Mouse (Mus musculus) 416B (cell line): Measurements from ENCODE around the gene Nedd4.
"Not testable (repeated sequence)": the region's sequence is repeated elsewhere in the genome, so short reads cannot be mapped to it uniquely, and the experiment has no call there.

Experiments used
- DNase-seq: peaks from one replicate; pipeline ENCODE4 v3.0.0; 2011; ENCODE audit warnings: low read depth

Nedd4 gene

DNA sequence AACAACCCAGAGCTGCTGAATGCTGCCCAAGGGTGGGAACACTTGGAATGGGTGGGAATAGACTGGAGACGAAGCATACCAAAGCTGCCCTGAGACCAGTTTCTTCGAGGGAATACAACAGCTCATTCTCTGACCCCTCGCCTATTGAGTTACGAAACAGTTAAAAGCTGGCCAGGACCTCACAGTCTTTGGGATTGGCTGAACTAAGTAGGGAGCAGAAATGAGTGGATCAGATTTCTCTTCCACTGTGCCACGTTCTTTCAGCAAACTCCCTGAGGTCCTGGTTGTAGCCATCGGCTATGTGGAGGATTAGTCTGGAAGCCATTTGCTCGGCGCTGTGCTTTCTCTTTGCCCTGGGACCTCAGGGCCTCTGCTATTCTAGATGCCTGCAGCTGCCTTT lies 9.2 kb upstream of the Nedd4 start:
- no peak for DNase-seq

GRCm38 (mm10) chr9:72653533-72653932 lies 8.6 kb upstream of the Nedd4 start:
- no peak for DNase-seq

GRCm38 (mm10) chr9:72654593-72655242 lies 7.4 kb upstream of the Nedd4 start:
- DNase-seq = peak; percentile 83

DNA sequence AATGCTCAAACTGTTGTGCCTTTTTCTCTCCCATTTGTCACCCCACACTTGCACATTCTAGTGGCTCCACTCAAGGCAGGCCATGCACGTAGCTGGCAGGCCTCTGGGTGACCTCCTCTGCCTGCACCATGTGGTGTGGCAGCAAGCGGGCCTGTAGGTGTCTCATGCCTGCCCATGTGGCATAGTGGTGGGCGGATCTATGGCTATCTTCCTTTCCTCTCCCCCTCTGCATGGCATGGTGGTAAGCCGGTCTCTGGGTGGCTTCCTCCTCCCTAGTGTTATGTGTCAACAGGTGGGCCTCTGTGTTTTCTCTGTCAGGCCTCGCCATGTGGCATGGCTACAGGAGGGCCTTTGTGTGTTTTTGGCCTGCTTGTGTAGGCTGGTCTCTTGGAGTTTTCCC lies 6.5 kb upstream of the Nedd4 start:
- peak; percentile 54 for DNase-seq

GRCm38 (mm10) chr9:72656491-72656890 lies 5.7 kb upstream of the Nedd4 start:
- DNase-seq = no peak

DNA sequence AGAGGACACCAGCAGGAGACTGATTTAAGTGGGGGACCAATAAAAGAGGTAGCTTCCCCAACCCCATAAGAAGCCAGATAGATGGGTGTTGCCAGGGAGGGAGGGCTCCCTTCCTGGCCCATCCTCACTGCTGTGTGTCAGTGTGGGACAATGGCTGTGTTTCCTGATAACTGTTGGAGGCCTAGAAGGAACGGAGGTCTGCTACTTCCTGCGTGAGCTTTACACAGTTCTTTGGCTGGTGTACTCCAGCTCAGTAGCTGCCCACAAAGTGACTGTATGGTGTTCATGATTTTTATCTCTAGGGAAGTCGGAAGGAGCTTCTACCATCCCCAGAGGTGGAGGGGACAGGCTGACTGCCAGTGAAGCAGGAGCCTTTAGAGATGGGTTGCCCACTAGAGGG lies 5.2 kb upstream of the Nedd4 start:
- peak; percentile 93 for DNase-seq

DNA sequence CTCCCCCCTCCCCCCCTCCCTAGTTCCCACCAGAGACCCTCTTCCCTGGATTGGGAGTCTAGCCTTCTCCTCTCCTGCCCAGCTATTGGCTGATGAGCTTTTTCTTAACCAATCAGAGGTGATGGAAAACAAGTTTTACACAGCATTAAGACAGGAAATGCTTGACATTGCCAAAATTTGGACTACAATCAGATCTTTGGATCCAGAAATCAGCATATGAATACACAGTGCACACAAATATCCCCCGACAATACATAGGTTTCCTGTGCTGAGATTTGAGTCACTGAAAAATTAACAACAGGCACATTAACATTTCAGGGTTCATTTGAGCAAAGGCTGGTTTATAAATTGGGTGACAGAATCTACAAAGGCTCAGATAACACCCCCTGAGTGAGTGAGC lies 4.5 kb upstream of the Nedd4 start:
- DNase-seq = no peak

DNA sequence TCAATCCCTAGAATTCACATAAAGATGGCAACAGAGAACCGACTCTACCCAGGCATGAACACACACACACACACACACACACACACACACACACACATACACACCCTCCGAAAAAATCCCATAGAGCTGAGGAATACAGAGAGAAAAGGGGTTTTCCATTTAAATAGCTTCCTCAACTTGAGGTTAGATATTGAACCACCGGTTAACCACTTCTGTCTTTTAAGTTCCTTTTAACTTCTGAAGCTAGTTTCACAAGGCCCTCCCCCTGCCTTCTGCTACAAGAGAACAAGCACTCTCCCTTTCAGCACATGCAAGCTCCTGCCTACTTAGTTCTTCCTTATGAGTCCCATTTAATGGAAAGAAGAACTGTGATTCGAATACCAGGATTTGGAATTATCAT lies 2.0 kb upstream of the Nedd4 start:
- DNase-seq = peak; percentile 95

- DNase-seq = peak; percentile 42
Observed at GRCm38 (mm10) chr9:72660911-72661310, 1.2 kb upstream of the Nedd4 start.

GRCm38 (mm10) chr9:72661561-72661894 lies 618 bp upstream of the Nedd4 start:
- no peak for DNase-seq

GRCm38 (mm10) chr9:72662691-72663533 lies 766 bp downstream of the Nedd4 start:
- peak; percentile 91 for DNase-seq

DNA sequence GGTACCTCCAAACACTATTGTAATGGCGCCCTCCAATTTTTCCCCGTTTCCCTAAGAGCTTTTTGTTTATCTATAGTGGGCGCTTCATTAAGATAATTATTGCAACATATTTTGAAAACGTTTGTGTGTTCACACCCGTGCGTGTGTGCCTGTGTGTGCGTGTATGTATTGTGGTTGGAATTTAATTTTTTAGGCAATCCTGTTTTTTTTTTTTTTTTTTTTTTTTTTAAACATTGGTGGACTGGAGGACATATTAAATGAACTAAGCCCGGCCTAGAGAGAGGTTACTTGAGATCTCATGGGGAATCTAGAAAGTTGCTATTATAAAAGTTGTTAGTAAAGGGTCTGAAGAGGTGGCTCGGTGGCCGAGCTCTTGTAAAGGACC lies 1.4 kb downstream of the Nedd4 start:
- no peak for DNase-seq

GRCm38 (mm10) chr9:72664409-72665351 lies 2.5 kb downstream of the Nedd4 start:
- no peak for DNase-seq

- no peak for DNase-seq
Observed at GRCm38 (mm10) chr9:72665517-72665916, 3.4 kb downstream of the Nedd4 start.

DNA sequence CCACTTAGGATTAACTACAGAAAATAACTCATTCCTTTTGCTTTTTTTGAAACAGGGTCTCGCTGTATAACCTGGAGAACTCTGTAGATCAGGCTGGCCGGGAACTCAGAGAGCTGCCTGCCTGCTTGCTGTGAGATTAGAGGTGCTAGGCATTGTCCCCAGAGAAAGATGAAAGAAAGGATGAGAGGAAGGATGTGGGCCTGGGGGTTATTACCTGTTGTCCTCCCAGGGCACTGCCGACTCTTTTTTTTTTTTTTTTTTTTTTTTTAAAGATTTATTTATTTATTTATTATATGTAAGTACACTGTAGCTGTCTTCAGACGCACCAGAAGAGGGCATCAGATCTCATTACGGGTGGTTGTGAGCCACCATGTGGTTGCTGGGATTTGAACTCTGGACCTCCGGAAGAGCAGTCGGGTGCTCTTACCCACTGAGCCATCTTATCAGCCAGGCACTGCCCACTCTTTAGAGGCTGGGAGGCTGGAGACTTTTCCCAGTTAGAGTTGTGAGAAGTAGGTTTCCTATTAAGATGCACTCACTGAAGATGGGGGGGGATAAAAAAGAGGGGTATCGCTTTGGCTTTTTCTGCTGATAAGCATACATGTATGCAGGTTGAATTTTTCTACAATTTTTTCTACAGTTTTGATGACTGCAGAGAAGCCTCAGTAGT lies 4.3 kb downstream of the Nedd4 start:
- DNase-seq = not testable (repeated sequence)

GRCm38 (mm10) chr9:72667126-72667525 lies 5.0 kb downstream of the Nedd4 start:
- DNase-seq = no peak

GRCm38 (mm10) chr9:72669383-72669782 lies 7.2 kb downstream of the Nedd4 start:
- no peak for DNase-seq

DNA sequence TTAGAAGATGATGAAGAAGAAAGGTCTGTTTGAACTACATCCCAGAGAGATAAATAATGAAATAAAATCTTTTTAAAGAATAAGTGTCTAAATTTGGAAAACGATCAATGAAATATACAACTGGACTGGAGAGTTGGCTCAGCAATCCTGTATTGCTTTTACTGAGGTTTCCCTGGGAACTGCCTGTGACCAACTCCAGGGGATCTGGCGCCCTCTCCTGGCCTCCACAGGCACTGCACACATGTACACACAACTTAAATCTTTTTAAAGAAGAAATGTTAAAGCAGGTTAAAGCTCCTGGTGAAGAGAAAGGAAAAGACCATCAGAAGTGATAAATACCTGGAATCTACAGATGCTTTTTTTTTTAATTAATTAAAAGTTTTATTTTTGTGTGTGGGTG lies 10.2 kb downstream of the Nedd4 start:
- peak; percentile 81 for DNase-seq

- no peak for DNase-seq
Observed at GRCm38 (mm10) chr9:72674957-72675744, 13.0 kb downstream of the Nedd4 start.

DNA sequence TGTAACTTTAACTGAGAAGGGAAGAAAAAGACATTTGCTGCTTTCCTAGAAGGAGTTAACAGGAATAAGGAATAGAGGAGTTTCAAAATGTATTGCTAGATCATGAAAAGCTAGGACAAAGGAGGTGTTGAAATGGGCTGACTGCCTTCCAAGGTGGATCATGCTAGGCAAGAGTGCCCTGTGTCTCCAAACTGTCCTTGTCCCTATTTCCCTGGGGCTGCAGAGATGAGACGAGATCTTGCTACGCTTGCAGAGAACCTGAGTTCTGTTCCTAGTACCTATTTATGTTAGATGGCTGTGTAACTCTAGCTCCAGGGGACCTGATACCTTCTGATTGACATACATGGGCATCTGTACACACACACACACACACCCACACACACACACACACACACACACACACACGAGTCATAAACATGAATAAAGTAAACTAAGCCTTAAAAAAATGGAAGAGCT lies 13.6 kb downstream of the Nedd4 start:
- no peak for DNase-seq

- DNase-seq = no peak
Observed at GRCm38 (mm10) chr9:72677659-72678058, 15.5 kb downstream of the Nedd4 start.
